Mouse (Mus musculus) bone marrow macrophage, adult 2 months (primary cell): ENCODE measurements around the gene Gm44805.

ENCODE experiments used
- CTCF ChIP-seq: IDR thresholded peaks from 2 replicates; pipeline ENCODE4 v1.5.1; 2012; ENCODE audit warnings: low read depth, mild to moderate bottlenecking, low read length, moderate library complexity
- POLR2A ChIP-seq: IDR thresholded peaks from 2 replicates; pipeline ENCODE4 v1.6.1; 2012; ENCODE audit warnings: mild to moderate bottlenecking, low read depth, low read length, borderline replicate concordance

DNA sequence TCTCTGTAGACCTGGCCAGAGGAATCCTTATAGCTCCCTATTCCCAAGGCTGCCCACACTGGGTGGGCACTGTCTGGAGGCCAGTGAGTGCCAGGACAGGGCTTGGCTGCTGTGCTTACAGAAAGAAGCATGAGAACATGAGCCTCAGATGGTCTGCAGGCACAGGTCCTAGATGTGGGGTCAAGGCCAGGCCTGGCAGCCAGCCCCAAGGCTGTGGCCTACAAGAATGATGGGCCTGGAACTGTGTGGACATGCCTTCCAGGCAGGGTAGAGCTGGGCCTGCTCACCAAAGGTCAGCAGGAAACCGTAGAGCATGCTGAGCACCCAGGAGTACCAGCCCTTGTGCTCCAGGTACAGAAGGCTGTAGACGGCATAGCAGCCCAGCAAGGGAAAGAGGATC is 46.6 kb downstream of the Gm44805 start:
- TF ChIP-seq CTCF = no peak
- TF ChIP-seq POLR2A = no peak
